Mouse (Mus musculus): ENCODE results near the gene 2510039O18Rik.

Gene 2510039O18Rik

GRCm38 (mm10) chr4:147937021-147937420, 3.7 kb upstream of the 2510039O18Rik start:
- no peak for DNase-seq

GRCm38 (mm10) chr4:147937486-147937885, 3.2 kb upstream of the 2510039O18Rik start:
- DNase-seq: no peak

GRCm38 (mm10) chr4:147938148-147939096, 2.3 kb upstream of the 2510039O18Rik start:
- DNase-seq: no peak

- no peak for DNase-seq
Measured at GRCm38 (mm10) chr4:147940111-147940510, 584 bp upstream of the 2510039O18Rik start.

GRCm38 (mm10) chr4:147941045-147942020, 638 bp downstream of the 2510039O18Rik start:
- DNase-seq: peak; percentile 30

GRCm38 (mm10) chr4:147943005-147943404, 2.3 kb downstream of the 2510039O18Rik start:
- no peak for DNase-seq

GRCm38 (mm10) chr4:147947511-147947910, 6.8 kb downstream of the 2510039O18Rik start:
- DNase-seq: no peak

GRCm38 (mm10) chr4:147953590-147953989, 12.9 kb downstream of the 2510039O18Rik start:
- DNase-seq: no peak

- DNase-seq: no peak
Measured at GRCm38 (mm10) chr4:147957141-147957540, 16.4 kb downstream of the 2510039O18Rik start.

- peak; percentile 68 for DNase-seq
Measured at GRCm38 (mm10) chr4:147959881-147960831, 19.5 kb downstream of the 2510039O18Rik start.

- DNase-seq: no peak
Measured at GRCm38 (mm10) chr4:147962781-147963180, 22.1 kb downstream of the 2510039O18Rik start.

GRCm38 (mm10) chr4:147963623-147964022, 22.9 kb downstream of the 2510039O18Rik start:
- DNase-seq: no peak

- DNase-seq: no peak
Measured at GRCm38 (mm10) chr4:147965712-147966111, 25.0 kb downstream of the 2510039O18Rik start.

- no peak for DNase-seq
Measured at GRCm38 (mm10) chr4:147968816-147969215, 28.1 kb downstream of the 2510039O18Rik start.

- DNase-seq: no peak
Measured at GRCm38 (mm10) chr4:147969337-147969736, 28.6 kb downstream of the 2510039O18Rik start.

- no peak for DNase-seq
Measured at GRCm38 (mm10) chr4:147976237-147976636, 35.5 kb downstream of the 2510039O18Rik start.

- DNase-seq: no peak
Measured at GRCm38 (mm10) chr4:147977726-147978125, 37.0 kb downstream of the 2510039O18Rik start.

GRCm38 (mm10) chr4:147978391-147978790, 37.7 kb downstream of the 2510039O18Rik start:
- no peak for DNase-seq

GRCm38 (mm10) chr4:147979441-147979860, 38.8 kb downstream of the 2510039O18Rik start:
- DNase-seq: no peak

GRCm38 (mm10) chr4:147985205-147986132, 44.8 kb downstream of the 2510039O18Rik start, which contains the start of gene Nppb:
Gene Nppb (plus strand): TSS chr4:147985788.
- no peak for DNase-seq

All from right cerebral cortex, postnatal 4 days (tissue).